Mouse (Mus musculus) G1E (cell line): Measurements from ENCODE around the gene Nubpl.

Experiments used
- CTCF ChIP-seq: IDR thresholded peaks from 2 replicates; pipeline ENCODE4 v1.5.1; 2012; ENCODE audit warnings: low read depth, low read length, inconsistent platforms, mixed read lengths
- GATA1 ChIP-seq: IDR thresholded peaks from 2 replicates; pipeline ENCODE4 v1.6.1; 2012; ENCODE audit warnings: borderline replicate concordance, low read length, inconsistent platforms, mixed read lengths
- POLR2AphosphoS5 ChIP-seq: IDR thresholded peaks from 2 replicates; pipeline ENCODE4 v1.6.1; 2012; ENCODE audit warnings: low read depth, low read length, inconsistent platforms; ENCODE audit not compliant: insufficient replicate concordance

GRCm38 (mm10) chr12:52186963-52187590, 89.5 kb downstream of the Nubpl start:
- TF ChIP-seq CTCF (no peak), GATA1 (no peak), POLR2AphosphoS5 (no peak)
